Mouse (Mus musculus) fat pad, adult 2 months (tissue): Measurements from ENCODE around the gene Celf2.
"Not testable (repeated sequence)": the region's sequence is repeated elsewhere in the genome, so short reads cannot be mapped to it uniquely, and the experiment has no call there.

ENCODE experiments used
- DNase-seq: peaks from one replicate; pipeline ENCODE4 v3.0.0-alpha.2; 2011; ENCODE audit warnings: low read depth, low spot score; ENCODE audit errors: extremely low read depth

The Celf2 gene

GRCm38 (mm10) chr2:7509463-7509862 lies at the start of gene Celf2:
Celf2 (minus strand) TSS chr2:7509563.
- not testable (repeated sequence) for DNase-seq

DNA sequence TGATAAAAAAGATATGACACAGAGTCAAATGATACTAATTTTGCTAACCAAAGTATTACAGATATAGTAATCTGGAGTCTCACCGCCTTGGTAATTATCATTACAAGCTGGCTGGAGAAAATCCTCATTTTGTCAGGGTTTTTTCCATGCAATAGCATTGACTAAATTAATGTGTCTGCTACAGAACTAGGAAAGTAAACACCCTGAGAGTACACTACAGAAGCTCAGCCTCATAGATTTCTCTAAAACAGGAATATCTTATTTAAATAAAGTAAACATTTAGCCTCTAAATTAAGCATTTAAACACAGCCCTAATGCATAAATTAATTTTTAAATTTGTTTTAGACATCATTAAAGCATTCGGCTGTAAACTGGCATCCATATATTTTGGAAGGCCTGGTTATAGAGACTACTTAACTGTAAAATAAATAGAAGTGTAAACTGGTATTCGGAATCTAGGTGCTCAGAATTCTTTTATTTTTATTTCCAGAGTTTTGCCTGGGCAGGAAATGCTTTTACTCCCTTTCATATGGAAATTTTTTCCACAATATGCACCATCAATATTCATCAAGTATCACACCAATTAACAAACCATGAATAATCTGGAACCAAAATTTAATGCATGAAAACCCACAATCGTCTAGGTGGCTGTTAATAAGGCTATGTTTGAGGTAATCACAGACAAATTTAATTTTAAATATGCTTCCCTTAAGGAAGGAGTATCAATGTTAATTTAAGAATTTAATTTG lies 46.0 kb upstream of the Celf2 start:
- DNase-seq = no peak

- DNase-seq = no peak
These were observed 45.2 kb upstream of the Celf2 start for GRCm38 (mm10) chr2:7554601-7555000.

DNA sequence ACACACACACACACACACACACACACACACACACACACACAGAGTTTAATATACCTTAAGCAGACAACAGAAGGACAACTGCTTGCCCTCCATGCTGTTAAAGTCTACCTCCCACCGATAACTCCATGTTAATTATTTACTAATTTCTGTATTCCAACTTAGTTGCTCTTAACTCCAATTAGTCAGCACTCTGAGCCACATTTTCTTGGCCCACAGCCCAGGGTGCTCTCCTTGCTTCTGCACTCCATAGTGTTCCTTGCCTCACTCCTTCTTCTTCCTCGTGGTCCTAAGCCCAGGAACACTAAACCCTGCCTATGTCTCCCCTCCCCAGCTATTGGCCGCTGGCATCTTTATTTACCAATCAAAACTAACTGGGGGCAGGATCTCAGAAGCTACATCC lies 43.5 kb upstream of the Celf2 start:
- no peak for DNase-seq

- DNase-seq = no peak
These were observed 39.5 kb upstream of the Celf2 start for GRCm38 (mm10) chr2:7548886-7549285.

GRCm38 (mm10) chr2:7534615-7535204 lies 25.3 kb upstream of the Celf2 start:
- no peak for DNase-seq

GRCm38 (mm10) chr2:7534195-7534594 lies 24.8 kb upstream of the Celf2 start:
- DNase-seq = no peak

- DNase-seq = no peak
These were observed 22.0 kb upstream of the Celf2 start for GRCm38 (mm10) chr2:7531185-7531960.

GRCm38 (mm10) chr2:7530461-7531184 lies 21.3 kb upstream of the Celf2 start:
- DNase-seq = no peak

- DNase-seq = no peak
These were observed 20.3 kb upstream of the Celf2 start for GRCm38 (mm10) chr2:7529637-7530036.

GRCm38 (mm10) chr2:7526696-7527095 lies 17.3 kb upstream of the Celf2 start:
- no peak for DNase-seq

DNA sequence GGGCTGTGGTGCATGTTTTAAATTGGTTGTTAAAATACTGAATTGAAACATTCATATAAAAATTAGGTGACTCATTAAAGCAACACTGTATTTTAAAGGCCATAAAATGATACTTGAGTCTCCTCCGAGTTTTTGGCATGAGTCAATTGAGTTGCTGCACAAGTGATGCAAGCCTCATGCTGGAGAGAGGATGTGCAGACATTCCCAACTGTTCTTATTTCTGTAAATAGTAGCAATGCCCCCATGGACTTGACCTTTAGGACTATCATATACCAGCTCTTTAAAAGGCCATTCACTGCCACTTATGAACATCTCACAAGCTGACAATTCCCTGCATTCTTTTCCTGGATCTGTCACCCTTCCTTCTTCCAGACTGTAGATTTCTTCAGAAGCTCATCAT lies 10.1 kb upstream of the Celf2 start:
- no peak for DNase-seq

- no peak for DNase-seq
These were observed 15.9 kb downstream of the Celf2 start for GRCm38 (mm10) chr2:7493420-7493819.

- DNase-seq = no peak
These were observed 24.4 kb downstream of the Celf2 start for GRCm38 (mm10) chr2:7484974-7485373.

- no peak for DNase-seq
These were observed 27.3 kb downstream of the Celf2 start for GRCm38 (mm10) chr2:7482062-7482461.

DNA sequence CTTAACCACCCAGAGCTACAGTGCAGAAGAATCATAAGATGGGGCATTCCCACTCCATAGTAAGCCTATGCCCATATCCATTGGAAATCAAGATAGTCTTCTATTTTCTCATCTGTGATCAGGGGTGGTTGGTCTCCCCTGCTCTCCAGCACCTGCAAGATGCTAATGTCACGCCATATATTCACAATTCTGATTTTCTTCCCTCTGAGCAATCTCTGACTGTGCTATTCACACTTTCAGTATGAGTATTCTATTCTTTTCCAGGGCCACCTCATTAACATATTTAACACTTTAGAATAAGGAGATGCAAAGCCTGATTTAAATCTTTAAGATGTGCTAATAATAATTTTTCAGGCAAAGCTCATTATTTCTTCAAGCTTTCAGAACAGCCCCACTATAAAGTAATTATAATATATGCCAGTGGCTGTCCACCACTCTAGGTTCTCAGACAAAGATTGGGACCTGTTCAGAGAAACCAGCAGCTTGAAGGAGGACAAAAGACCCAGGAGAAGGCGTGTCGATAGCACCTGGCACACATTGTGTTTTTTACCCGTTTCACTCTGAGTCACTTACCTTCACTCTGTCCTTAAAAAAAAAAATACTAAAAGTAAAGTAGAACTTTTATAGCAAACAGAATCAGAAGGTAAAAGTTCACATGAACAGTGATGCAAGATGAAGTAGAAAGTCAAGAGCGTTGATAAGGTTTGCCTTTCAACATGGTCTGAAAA lies 48.9 kb downstream of the Celf2 start:
- no peak for DNase-seq

GRCm38 (mm10) chr2:7438721-7439282 lies 70.6 kb downstream of the Celf2 start:
- no peak for DNase-seq

DNA sequence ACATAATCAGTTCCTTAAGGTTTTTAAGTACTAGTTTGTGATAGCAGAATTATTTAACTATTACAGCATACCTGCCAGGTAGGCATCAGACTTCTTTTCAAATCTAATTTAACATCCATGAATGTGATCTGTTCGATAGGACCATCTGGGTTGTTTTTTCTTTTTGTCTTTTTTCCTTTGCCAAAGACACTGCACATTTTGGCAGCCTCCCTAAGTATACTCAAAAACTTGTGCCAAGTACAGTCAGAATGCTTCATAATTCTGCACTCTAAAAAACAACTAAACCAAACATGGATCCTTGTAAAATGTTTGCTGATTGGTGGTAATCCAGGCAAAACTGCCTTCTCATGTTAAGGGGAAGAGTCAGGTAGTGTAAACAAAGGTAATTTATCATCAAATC lies 82.9 kb downstream of the Celf2 start:
- no peak for DNase-seq

DNA sequence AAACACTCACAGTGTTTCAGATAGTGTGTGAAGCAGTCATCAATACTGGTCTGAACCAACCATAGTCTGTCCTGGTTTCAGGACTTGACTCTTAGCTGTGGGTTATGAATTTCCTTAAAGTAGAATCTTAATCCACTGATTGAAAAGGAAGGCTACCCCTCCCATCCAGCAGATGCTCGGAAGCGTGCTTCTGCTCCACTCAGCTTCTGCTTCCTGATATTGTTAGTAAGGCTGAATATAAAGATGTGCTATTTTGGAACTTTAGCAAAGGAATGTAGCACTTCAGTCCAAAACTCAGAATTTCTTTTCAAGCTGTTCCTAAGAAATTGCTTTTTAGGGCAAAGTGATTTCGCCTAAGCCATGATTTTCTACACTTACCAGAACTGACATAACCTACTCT lies 108.8 kb downstream of the Celf2 start:
- DNase-seq = no peak

GRCm38 (mm10) chr2:7395935-7396334 lies 113.4 kb downstream of the Celf2 start:
- DNase-seq = no peak
